Comparison of ENCODE assay signal across 51 mouse cellular contexts in the genomic region with DNA sequence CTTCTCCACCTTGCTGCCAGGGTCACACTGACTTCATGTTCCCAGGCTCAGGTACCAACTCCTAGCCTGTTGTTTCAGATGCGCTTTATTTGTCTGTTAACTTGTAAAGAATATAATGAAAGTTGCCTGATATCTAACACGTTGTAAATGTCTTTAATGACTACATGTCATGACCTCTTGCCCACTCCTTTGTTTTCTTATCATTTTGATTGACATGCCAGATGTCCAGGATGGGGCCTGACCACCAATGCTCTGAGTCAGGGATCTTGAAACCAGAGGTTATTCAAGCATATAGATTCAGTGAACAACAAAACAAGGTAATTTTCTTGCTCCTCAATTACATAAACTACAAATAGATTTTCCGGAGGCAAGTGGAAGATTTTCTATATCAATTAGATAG. TPM values are rescaled to one million over a fixed set of nuclear protein-coding genes. Genes with fewer than 3 reads are reported as not detected.
"Had no signal": no experiment of that assay in that cellular context is flagged by ENCODE, and none has a peak within 500 bp of the region (broad histone marks: within the 10 kb centered on the region; RNA-seq: fewer than 3 reads in every experiment).

No protein-coding gene starts in this region.

- DNase-seq: heart, postnatal 10 days; heart, postnatal 14 days; heart, postnatal 36 days; heart, postnatal 4 days; kidney, adult 11 months; kidney, adult 18-20 months; kidney, adult 2 months; kidney, adult 8-10 months; kidney, adult 9 months; kidney, postnatal 10 days; kidney, postnatal 14 days; kidney, postnatal 25 days; kidney, postnatal 36 days; kidney, postnatal 4 days; layer of hippocampus, adult 9-11 months had no signal

- H3K27me3 ChIP-seq: heart, embryonic 12.5 days; heart, embryonic 13.5 days; heart, embryonic 15.5 days; hindbrain, embryonic 12.5 days; hindbrain, embryonic 13.5 days; hindbrain, embryonic 15.5 days; intestine, embryonic 15.5 days; kidney, embryonic 15.5 days had no signal

- H3K4me2 ChIP-seq: heart, embryonic 11.5 days; heart, embryonic 12.5 days; heart, embryonic 13.5 days; heart, embryonic 15.5 days; hindbrain, embryonic 12.5 days; hindbrain, embryonic 13.5 days; hindbrain, embryonic 14.5 days; hindbrain, embryonic 15.5 days; intestine, embryonic 15.5 days; kidney, embryonic 15.5 days had no signal

- H3K36me3 ChIP-seq: heart, embryonic 12.5 days; heart, embryonic 13.5 days; heart, embryonic 15.5 days; hindbrain, embryonic 10.5 days; hindbrain, embryonic 12.5 days; hindbrain, embryonic 13.5 days; hindbrain, embryonic 15.5 days; intestine, embryonic 15.5 days; kidney, embryonic 15.5 days had no signal

- H3K4me3 ChIP-seq: heart, embryonic 12.5 days; heart, embryonic 13.5 days; heart, embryonic 15.5 days; hindbrain, embryonic 10.5 days; hindbrain, embryonic 12.5 days; hindbrain, embryonic 13.5 days; hindbrain, embryonic 15.5 days; intestine, embryonic 15.5 days; kidney, embryonic 15.5 days; layer of hippocampus, adult 2 months; left cerebral cortex, adult 2 months had no signal

RNA-seq across cellular contexts. Expression of a gene that starts 23.5 kb away (rescaled TPM):
- total RNA-seq: heart, postnatal 10 days; heart, postnatal 14 days; heart, postnatal 25 days; heart, postnatal 36 days; heart, postnatal 4 days; hematopoietic stem cell, adult 5-6 weeks; hindbrain, postnatal 0 days; layer of hippocampus, adult 18-20 months; layer of hippocampus, adult 2 months; layer of hippocampus, adult 8-10 months; layer of hippocampus, postnatal 10 days; layer of hippocampus, postnatal 14 days; layer of hippocampus, postnatal 25 days; left cerebral cortex, adult 18-20 months; left cerebral cortex, adult 2 months; left cerebral cortex, adult 8-10 months had no signal
- polyA plus RNA-seq: heart, embryonic 11.5 days; heart, embryonic 12.5 days; heart, embryonic 13.5 days; heart, embryonic 14.5 days; heart, embryonic 15.5 days; heart, embryonic 16.5 days; heart, postnatal 0 days; hindbrain, embryonic 10.5 days; hindbrain, embryonic 11.5 days; hindbrain, embryonic 12.5 days; hindbrain, embryonic 13.5 days; hindbrain, embryonic 14.5 days; hindbrain, embryonic 15.5 days; hindbrain, embryonic 16.5 days; hindbrain, postnatal 0 days; inflammation-experienced regulatory T-cells, adult 6 months; intestine, embryonic 14.5 days; intestine, embryonic 15.5 days; intestine, embryonic 16.5 days; intestine, postnatal 0 days; kidney, adult 2 months; kidney, embryonic 14.5 days; kidney, embryonic 15.5 days; kidney, embryonic 16.5 days; kidney, postnatal 0 days; large intestine, adult 2 months had no signal
